Mouse (Mus musculus) testis, adult 2 months (tissue): ENCODE results near the gene Snapc2. TPM values are rescaled to one million over a fixed set of nuclear protein-coding genes. Genes with fewer than 3 reads are reported as not detected.

ENCODE experiments used
- H3K27ac ChIP-seq: fragments of 200-500 bp; 2 replicates; pipeline ENCODE4 v1.5.1; 2012; ENCODE audit warnings: low read depth, low read length; ENCODE audit not compliant: control insufficient read depth, insufficient read depth
- H3K27me3 ChIP-seq: fragments of 200-500 bp; 2 replicates; pipeline ENCODE4 v1.6.1; 2012; ENCODE audit warnings: mild to moderate bottlenecking, low read length, moderate library complexity; ENCODE audit not compliant: control insufficient read depth, insufficient read depth
- H3K36me3 ChIP-seq: fragments of 200-500 bp; 2 replicates; pipeline ENCODE4 v1.6.1; 2012; ENCODE audit warnings: mild to moderate bottlenecking, low read length; ENCODE audit not compliant: control insufficient read depth, insufficient read depth
- H3K4me1 ChIP-seq: fragments of 200-500 bp; 2 replicates; pipeline ENCODE4 v1.6.1; 2012; ENCODE audit warnings: low read length; ENCODE audit not compliant: control insufficient read depth, insufficient read depth
- H3K4me3 ChIP-seq: fragments of 200-500 bp; 2 replicates; pipeline ENCODE4 v1.5.1; 2012; ENCODE audit warnings: low read depth, mild to moderate bottlenecking, low read length, moderate library complexity, mixed read lengths; ENCODE audit not compliant: control insufficient read depth
- CTCF ChIP-seq: fragments of 200-500 bp; IDR thresholded peaks from 2 replicates; pipeline ENCODE4 v1.5.1; 2012; ENCODE audit warnings: low read depth, mild to moderate bottlenecking, inconsistent platforms, low read length, moderate library complexity; ENCODE audit not compliant: control insufficient read depth, insufficient read depth, insufficient replicate concordance
- POLR2A ChIP-seq: fragments of 200-500 bp; IDR thresholded peaks from 2 replicates; pipeline ENCODE4 v1.6.1; 2012; ENCODE audit warnings: low read depth, mild to moderate bottlenecking, inconsistent platforms, low read length, moderate library complexity; ENCODE audit not compliant: control insufficient read depth
- polyA plus RNA-seq: library from polyadenylated mRNA; depleted of rRNA; stranded (reverse); fragments of >200 nt; gene quantifications from 2 replicates; pipeline ENCODE4 v1.2.3, GENCODE M21; 2012

Snapc2 gene
- polyA plus RNA-seq, 1 experiment, result 16.0 TPM

DNA sequence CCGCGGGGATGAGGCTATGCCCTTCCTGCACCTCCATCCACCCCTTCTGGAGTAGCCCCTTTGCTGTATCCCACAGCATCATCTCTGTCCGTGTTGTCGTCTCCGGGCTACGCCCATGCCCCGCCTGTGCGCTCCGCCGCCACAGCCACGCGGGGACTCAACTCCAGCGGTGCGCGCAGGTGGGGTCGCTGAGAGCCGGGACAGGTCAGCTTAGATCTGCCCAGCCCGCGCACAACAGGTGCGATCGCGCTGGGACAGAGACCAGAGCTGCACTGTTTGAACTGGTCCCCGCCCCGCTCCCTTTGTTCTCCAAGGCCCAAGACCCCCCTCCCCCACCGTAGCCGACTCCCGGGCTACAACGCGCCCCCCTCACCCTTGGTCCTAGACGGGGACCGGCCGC is 5.8 kb downstream of the Snapc2 start:
- Histone ChIP-seq H3K4me3 (peak overlapping the region; percentile 91), H3K27ac (peak overlapping the region; percentile 70; the same call in 1 of the 2 replicates), H3K4me1 (peaks cover 13% of the 10 kb centered on the region), H3K27me3 (no peaks in the 10 kb centered on the region), H3K36me3 (no peaks in the 10 kb centered on the region)
- no peak for TF ChIP-seq CTCF
- TF ChIP-seq POLR2A, result no peak

- peak; percentile 52; the same call in 1 of the 2 replicates for TF ChIP-seq POLR2A
- TF ChIP-seq CTCF, result no peak
- Histone ChIP-seq H3K36me3 (no peaks in the 10 kb centered on the region), H3K4me1 (peaks cover 13% of the 10 kb centered on the region), H3K27ac (peak within 1 kb of the TSS; percentile 84), H3K27me3 (no peaks in the 10 kb centered on the region), H3K4me3 (peak within 1 kb of the TSS; percentile 91)
These were observed 6.4 kb downstream of the Snapc2 start, which contains the start of gene Ctxn1 for GRCm38 (mm10) chr8:4259125-4259804. TSS of gene Ctxn1 (minus strand) at chr8:4259274.

GRCm38 (mm10) chr8:4259805-4260170 is 6.9 kb downstream of the Snapc2 start:
- Histone ChIP-seq H3K27me3 (no peaks in the 10 kb centered on the region), H3K27ac (peak overlapping the region; percentile 84; the same call in 1 of the 2 replicates), H3K36me3 (no peaks in the 10 kb centered on the region), H3K4me3 (peak overlapping the region; percentile 90), H3K4me1 (peaks cover 13% of the 10 kb centered on the region)
- TF ChIP-seq POLR2A (no peak), CTCF (no peak)

DNA sequence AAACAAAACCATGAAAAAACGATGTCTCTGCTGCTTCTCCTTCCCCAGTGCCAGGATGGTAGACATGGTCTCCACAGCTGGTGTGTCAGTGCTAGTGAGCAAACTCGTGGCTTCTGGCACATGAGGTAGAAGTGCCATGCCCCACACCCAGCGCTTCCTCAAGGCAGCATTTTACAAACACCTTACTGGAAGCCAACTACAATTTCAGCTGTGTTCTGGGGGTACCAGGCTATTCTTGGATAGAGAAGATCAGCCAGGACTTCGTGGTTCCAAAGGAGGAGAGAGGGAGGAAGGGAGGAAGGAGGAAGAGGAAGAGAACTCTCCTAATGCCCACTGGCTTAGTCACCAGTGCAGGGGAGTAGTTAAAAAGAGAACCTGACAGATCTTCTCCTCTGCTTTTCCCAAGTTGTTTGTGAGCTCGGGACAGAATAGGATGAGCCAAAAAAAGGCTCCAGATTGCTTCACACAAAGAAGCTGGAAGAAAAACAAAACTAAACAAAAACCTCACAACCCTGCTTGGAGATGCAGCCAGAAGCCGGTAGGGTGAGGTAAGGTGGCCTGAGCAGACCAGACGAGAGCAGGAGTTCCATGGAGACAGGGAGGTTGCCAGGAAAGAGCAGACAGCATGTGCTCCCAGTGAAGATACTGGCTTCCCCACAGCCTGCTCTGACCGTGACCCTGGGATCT is 10.4 kb downstream of the Snapc2 start:
- peaks cover 4% of the 10 kb centered on the region for H3K36me3 ChIP-seq
- no peaks in the 10 kb centered on the region for H3K27me3 ChIP-seq
- peaks cover 8% of the 10 kb centered on the region for H3K4me1 ChIP-seq
- H3K27ac ChIP-seq, result peak overlapping the region; percentile 25
- TF ChIP-seq CTCF (no peak), POLR2A (0 out of 2 replicates have a peak, but pooled peaks have one; percentile 13)
- no peak overlapping the region for H3K4me3 ChIP-seq

GRCm38 (mm10) chr8:4265160-4265914 is 12.5 kb downstream of the Snapc2 start:
- Histone ChIP-seq H3K27me3 (no peaks in the 10 kb centered on the region), H3K4me3 (no peak overlapping the region), H3K36me3 (peaks cover 6% of the 10 kb centered on the region), H3K4me1 (no peaks in the 10 kb centered on the region), H3K27ac (no peak overlapping the region)
- TF ChIP-seq CTCF (no peak), POLR2A (no peak)

GRCm38 (mm10) chr8:4267627-4268026 is 14.7 kb downstream of the Snapc2 start:
- TF ChIP-seq POLR2A (no peak), CTCF (peak; percentile 22; the same call in 1 of the 2 replicates)
- no peak overlapping the region for H3K27ac ChIP-seq
- H3K4me1 ChIP-seq, result no peaks in the 10 kb centered on the region
- H3K4me3 ChIP-seq, result no peak overlapping the region
- peaks cover 6% of the 10 kb centered on the region for H3K36me3 ChIP-seq
- no peaks in the 10 kb centered on the region for H3K27me3 ChIP-seq

DNA sequence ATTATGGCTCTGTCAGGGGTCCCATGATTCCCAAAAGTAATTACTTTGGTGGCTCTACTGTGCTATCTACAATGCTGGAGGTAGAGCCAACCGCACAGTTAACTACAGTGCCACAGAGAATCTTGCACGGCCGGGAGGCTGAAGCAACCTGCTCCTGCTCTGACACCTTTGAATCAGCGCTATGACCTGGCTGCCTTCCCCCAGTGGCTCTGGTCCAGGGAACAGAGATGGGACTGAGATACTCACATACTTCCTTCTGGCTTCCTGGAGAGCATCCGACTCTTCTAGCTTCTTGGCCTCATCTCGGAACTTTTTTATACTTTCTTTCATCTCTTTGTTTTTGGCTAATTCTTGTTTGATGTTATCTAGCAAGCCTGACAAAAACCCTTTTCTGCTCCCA is 16.7 kb downstream of the Snapc2 start:
- Histone ChIP-seq H3K36me3 (peaks cover 6% of the 10 kb centered on the region), H3K27ac (no peak overlapping the region), H3K4me3 (no peak overlapping the region), H3K4me1 (no peaks in the 10 kb centered on the region), H3K27me3 (no peaks in the 10 kb centered on the region)
- TF ChIP-seq POLR2A, result no peak
- TF ChIP-seq CTCF, result no peak
